Mouse (Mus musculus) spleen, postnatal 36 days (tissue): Measurements from ENCODE around the gene Magi1.

Experiments
- DNase-seq, 2 experiments: peaks; one replicate each; pipeline ENCODE4 v3.0.0; 2022; ENCODE audit warnings: low spot score in 2 of 2, mixed read lengths in 1 of 2

Gene Magi1

DNA sequence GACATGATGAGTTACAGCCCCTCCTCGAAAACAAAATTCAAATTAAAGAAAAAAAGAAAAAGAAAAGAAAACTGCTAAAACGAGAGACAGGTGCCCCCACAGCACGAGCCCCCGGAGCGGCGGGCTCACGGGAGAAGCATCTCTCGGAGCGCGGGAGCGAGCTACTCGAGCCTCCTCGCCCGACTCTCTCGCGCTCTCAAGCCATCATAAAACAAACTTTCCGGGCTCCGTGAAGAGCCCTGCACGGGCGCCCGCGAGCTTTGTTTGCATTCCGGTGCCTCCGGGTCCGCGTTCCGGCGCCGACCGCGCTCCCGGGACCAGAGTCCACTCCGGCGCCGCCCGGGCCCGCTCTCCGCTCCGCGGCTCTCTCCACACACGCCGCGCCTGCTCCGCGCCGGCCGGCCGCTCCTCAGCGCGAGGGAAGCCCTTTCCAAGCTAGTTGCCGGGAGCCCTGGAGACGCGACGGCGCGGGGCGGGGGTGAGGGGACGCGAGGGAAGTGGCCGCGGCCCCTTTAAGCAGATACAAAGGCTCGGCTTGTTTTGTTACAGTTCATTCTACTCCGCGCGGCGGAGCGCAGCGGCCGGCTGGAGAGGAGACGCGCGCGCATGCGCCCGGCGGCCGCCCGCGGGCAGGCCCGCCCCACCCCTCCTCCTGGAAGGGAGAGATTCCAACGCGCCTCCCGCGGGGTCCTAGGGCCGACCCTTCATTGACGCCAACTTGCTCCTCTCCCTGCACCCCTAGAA, at the start of gene Magi1:
Gene Magi1, minus strand, starts transcription at position 600 of the 744 bp plus-strand sequence.
- peak; percentile 57 to 63 for DNase-seq

DNA sequence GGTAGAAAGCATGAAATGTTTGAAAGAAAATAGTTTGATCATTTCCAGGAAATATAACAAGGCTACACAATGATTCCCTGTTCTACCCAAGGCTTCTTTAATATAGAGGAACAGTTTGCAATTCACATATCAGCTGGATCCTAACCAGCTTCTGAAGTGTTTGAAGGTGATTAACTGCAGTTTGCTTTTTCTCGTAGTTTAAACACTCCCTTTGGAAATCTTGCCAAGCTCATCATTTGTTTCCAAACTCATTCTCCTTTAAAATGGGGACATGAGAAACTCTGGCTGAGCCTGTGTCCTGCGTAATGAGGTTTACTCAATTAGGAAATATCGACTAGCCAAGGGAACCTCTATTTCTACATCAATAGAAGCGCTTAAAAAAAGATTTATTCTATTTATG, 43.4 kb upstream of the Magi1 start:
- no peak for DNase-seq

DNA sequence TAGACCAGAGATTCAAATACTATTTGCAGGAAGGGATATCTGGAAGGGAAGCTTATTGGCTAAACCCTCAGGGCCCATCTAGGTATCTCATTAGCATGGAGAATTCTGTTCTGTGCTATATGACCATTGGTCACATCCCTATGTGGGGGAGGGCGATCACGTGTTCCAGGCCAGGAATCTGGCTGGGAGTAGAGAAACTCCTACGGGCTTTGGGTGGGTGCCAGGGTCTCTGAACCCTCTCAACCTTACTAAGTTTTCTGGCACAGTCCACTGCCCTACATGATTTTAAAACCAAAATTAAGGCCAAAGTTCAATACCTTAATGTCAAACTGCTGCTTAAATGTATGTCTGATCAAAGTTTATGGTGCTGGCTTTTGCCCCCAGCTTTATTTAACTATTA, 33.2 kb upstream of the Magi1 start:
- no peak for DNase-seq

DNA sequence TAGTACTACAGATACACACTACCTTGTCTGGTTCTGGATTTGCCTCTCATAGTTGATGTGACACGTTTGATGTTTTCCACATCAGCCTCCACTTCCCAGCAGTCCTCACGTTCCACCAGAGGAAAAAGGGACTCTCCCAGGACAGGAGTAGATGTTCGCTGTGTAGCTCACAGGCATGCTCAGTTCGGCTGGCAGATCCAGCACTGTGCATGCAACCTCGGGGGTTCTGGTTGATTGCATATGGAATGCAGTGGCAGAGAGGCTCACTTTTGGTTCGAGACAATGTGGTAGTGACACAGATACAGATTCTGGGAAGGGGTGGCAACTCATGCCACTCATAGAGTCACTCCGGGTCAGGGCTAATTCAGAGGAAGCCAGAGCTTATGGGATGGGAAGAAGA, 28.6 kb upstream of the Magi1 start:
- DNase-seq = no peak

DNA sequence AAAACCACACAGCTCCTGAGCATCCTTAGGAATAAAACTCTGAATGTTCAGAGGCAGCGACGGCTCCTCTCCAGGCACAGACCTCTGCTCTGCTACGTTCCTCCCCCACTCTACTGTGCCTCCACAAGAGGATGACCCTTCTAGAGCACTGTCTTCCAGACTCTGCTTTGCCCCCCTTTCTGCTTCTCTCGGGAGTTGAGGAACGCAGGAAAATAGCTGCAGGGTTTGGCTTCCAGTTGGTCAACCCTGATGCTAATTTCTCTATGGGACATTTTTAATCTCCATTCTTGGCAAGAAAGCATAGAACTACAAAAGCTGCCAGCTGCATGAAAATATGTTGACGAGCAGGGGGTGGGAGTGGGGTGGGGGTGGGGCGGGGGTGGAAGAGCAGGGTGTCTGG, 24.8 kb upstream of the Magi1 start:
- no peak for DNase-seq

DNA sequence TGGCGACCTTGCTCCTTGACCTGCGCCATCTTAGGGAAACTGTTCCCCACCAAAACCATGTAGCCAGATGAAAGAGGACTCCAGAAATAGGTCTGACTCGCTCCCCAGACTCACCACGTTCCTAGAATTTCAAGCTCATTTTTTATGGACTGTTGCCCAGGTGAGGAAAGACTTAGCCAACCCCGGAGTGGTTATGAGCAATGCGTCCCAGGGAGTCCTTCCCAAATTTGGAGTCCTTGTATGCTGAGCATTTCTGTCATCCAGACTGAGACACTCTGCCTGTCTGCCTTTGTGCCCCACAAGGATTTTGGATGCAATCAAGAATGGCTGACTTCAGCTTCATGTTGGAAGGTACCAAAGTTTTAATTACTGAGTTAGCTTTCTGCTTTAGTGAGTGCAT, 19.8 kb upstream of the Magi1 start:
- DNase-seq = no peak

DNA sequence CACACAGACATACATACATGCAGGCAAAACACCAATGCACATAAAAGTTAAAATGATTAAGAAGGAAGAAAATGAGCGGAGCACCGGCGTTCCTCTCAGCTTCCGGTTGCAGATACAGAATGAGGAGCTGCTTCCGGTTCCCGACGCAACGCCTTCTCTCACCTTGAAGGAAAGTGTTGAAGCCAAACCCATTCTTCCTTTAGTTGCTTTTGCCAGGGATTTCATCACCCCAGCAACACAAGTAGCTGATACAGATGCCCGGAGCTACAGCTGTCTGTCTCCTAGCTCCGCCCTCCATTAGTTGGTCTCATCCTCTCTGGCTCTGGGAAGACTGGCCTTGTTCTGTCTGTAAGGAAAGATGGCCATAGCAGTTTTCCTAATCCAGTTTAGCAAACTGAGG, 18.1 kb upstream of the Magi1 start:
- DNase-seq = no peak

DNA sequence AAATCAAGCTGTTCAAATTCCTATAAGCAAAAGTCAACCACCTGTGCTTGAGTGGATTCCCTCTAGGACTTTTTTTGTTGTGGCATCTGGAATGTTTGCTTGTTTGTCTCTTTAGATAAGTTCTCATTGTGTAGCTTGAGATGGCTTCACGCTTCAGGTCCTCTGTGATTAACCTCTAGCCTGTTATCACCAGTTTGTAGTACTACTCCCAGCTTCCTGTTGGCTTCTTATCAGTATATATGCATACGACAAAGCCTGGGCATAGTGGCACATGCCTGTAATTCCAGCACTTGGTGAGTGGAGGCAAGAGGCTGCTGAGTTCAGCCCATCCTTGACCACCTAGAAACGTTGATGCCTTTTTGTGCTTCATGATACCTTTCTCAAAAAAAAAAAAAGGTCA, 16.8 kb upstream of the Magi1 start:
- DNase-seq = no peak

DNA sequence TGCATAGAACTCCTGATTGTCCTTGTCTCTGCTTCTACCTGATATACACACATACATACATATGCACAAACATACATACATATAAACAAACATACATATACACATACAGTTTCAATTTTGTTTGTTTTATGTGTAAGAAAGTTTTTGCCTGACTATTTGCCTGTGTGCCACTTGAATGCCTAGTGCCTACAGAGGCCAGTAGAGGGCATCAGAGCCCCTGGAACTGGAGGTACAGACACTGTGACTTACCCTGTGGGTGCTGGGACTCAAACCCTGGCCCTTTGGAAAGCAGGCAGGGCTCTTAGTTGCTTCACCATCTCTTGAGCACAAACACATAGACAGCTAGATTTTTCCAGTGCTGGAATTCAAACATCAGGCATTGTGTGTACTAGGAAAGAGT, 3.7 kb upstream of the Magi1 start:
- no peak for DNase-seq

DNA sequence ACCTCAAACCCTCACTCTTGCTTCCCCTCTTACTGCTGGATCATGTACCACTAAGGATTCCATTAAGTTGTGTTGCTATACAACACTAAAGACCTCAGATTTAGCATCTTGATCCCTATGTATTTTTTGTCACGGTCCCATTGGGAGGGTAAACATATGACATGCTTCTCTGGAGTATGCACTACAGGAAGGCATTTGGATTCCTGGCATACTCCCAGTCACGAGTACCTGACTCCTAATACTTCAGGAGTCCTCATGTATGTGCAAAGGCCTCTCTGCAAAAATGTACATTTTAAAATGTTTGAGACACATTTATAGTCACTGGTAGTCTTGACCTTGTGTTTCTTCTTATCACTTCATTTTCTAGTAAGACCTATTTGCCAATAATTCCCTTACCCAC, 2.8 kb upstream of the Magi1 start:
- no peak for DNase-seq

DNA sequence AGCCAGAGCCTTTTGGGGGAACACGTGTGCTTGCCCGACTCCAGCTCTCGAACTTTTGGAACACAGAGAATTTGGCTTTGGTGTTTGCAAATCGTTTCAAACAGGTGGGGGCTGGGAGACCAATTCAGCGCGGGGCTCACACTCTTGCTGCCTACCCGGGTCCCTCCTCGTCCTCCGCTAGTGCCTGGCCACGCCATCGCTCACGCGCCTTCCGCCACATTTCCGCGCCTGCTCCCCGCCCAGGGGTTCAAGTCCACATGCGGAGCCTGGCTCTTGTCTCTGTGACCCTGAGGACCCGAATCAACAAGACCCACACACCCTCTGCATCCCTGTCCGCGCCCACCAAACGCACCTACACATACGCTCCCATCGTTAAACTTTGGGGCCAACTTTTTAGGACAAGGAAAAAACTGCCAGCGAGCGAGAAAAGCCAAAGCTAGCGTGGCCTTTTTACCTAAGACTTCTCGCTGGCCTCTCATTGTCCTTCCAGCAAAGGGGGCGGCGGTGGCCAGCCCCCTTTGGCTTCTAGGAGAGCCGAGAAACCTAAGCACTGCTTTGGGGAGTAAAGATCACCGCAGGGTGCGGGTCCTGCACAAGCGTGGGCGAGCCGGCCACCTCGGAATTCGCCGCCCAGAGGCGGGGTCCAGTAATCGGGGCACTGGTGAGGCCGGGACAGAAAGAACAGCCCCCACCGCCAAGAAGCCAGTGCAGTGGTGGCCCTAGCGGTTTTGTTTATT, 540 bp upstream of the Magi1 start:
- DNase-seq = no peak

DNA sequence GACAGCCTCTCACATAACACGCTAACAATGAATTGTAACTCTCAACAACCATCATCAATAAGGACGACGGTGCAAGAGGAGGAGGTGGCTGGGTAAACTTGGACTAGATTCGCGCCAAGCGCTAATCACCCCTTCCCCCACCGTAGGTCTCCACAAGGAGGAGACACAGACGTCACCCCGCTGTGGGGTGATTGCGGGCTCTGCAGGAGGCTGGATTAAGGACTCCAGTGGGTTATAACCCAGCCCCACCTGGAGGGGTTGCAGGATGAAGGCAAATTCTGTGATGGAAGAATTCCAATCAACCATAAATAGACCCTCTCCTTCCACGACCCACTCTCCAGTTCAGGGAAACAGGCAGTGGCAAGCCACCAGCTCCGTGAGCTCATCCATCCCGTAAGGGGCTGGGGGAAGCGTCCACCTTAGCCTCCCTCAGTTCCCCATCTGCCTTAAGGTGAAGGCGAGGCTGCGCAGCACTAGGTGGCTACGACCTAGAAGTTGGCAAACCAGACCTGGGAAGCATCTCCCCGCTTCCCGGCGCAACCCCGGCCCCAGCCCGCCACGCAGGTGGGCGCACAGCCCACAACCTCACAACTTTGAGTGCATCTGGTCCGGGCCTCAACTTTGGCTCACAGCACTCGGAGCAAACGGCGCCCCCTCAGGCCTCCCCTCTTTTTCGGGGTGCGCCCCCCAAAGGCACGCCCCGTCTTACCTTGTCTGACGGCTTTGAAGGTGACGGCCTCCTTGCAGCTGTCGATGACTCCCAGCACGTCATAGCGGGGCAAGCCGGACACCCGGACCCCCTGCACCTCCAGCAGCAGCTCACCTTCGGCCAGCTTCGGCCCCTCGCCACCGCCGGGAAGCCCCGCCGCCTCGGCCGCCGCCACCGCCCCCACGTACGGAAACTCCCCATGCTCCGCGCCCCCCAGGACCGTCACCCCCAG, 1.1 kb downstream of the Magi1 start:
- no peak for DNase-seq

DNA sequence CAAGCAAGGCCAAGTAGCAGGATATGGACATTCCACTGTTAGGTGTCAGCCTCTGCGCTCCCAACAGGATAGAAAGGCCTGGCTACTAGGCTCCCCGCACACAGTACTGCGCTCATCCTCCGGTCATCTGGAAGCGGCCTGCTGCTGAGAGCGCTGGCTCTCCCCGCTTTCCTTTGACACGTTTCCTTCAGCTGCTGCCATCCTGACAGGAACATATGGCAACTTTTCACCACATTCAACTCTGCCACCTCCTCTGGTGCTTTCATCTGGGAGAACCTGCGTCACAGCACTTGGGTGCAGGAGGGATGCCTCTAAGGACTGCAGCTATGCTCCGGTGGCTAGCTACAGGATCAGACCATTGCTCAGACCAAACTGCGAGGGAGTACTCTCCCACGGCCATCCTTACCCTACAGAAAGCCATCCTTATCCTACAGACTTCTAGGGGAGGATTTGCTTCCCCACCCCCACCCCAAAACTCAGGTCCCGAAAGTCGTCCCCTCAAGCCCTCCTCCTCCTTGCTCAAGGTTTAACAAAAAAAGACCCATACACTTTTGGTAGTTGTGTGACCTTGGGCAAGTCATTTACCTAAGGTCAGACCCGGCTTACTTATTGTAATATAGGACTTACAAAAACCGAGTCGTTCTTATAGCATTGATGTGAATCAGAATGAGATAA, 2.0 kb downstream of the Magi1 start:
- no peak for DNase-seq

DNA sequence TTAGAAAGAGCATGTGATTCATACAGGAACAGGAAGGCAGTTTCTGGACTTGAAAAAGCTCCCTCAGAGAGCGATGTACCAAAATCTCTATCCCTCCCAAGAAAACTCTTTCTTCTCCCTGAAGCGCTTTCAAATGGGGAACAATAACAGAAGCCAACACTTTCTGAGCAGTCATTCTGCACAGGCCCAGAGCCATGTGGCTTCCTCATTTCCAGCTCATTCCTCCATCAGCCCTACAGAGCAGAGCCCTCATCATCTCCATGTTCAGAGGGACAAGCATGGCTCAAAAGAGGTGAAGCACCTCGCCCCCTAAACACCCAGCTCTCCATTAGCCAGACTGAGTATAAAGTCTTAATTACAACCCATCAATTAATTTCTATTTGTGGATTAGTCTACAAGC, 9.8 kb downstream of the Magi1 start:
- no peak for DNase-seq

DNA sequence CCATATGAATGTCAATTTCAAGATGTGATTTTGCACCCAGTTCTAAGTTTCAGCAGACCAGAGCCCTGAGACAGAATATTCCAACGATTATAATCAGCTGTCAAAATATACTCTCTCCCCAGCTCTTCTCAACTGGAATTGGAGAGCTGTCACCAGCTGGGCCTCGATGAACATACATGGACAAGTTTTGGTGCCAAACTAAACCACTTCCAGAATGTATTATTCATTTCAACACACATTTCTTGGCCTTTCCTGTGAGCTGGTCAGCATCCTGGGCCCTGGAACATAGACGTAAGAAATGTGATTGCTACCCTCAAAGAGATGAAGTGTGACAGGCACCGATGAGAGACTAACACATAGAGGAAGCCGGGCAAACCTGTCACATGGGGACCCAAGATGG, 13.7 kb downstream of the Magi1 start:
- no peak for DNase-seq

DNA sequence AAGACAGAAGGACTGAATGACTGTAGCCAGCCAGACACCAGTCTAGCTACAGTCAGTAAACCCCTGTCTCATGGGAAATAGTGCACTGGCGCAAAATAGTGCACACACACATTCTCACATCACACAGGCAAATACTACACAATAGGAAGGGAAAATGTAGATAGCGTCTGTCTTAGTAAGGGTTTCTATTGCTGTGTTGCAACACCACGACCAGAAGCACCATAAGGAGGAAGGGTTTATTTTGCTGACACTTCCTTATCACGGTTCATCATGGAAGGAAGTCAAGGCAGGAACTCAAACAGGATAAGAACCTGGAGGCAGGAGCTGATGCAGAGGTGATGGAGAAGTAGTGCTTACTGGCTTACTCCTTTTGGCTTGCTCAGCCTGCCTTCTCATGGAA, 14.5 kb downstream of the Magi1 start:
- DNase-seq = no peak

DNA sequence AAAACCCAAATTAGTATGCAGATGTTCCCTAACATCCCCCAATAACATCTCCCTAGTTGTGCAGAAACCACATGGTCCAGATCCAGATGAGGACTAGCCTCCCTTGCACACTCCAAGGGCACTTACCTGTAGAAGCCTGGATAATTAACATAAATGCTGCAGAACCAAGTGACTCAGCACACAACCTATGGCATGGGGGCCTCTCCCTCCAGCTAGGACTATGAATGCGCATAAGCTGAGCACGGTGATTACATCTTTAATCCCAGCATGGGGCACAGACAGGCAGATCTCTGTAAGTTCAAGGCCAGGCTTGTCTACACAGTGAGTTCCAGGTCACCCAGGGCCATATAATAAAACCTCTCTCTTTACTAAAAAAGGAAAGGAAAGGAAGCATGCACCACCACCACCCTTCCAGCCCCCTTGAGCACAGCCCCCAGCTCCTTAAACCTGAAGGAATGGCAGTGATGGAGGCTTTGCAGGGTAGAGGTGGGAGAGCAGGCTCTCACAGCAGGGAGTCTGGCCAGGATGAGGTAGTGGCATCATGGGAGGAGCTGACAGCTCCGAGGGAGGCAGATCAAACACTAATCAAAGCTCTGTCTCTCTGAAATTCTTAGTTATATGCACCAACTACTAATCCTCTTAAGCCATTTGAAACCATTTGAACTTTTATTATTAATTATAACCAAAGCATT, 18.3 kb downstream of the Magi1 start:
- no peak for DNase-seq

DNA sequence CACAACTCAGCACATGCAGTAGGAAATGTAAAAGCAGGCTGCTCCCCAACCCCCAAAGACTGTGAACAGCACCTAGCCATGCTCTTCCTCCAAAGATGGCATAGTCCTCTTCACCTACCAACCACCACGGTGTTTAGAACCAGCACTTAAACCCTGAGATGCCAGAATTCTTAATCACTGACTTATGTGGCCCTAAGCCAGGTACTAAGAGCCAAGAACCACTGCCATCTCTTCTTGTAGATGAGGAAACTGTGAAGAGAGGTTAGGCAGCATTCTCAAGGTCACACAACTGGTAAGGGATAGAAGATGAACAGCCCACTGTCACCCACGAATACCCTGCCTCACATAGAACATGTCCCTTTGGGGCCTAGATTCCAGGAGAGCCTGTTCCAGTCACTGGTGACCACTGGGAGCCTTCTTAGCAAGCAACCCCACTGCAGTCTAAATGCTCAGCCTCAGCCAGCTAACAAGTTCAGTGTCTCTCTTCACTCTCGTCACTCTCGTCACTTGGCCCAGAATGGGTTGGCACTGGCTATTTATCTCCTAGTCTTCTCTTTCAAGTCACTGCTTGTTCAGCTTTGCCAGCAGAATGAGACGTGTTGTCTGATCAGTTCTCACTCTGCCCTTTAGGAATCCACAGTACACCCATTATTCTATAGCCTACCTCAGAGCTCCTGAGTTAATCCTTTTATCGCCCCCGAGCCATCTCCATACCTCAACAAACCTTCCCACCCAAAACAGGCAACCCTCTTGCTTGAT, 19.4 kb downstream of the Magi1 start:
- no peak for DNase-seq

DNA sequence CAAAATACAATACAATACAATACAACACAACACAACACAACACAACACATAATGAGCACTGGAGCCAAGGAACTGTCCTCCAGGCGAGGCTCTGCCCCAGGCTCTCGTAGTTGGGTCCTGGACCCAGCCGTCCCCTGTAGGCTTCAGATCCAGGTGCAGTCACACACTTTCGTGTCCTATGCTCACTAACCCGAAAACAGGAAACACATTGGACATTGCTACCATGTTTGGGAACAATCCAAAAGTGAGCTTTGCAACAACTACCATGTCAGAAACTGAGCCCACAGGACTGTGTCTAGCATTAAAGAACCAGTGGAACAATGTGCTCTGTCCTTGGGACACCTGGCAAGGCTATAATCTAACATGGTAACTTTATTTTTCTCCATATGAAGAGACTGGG, 22.9 kb downstream of the Magi1 start:
- DNase-seq = no peak

DNA sequence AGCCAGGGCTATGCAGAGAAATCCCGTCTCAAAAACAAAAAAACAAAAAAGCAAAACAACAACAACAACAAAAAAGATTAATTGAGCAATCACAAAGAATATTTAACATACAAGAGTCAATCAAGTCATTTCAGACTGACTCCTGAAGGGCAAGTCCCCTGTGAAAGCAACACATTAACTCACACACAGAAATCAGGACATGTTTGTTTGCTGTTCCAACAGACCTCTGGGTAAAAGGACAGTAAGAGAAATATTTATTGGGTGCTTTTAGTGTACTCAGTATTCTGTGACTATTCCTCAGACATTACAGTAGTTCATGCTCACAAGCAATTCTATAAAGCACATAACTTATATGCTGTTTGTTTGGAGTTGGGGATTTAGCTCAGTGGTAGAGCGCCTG, 23.7 kb downstream of the Magi1 start:
- DNase-seq = no peak

DNA sequence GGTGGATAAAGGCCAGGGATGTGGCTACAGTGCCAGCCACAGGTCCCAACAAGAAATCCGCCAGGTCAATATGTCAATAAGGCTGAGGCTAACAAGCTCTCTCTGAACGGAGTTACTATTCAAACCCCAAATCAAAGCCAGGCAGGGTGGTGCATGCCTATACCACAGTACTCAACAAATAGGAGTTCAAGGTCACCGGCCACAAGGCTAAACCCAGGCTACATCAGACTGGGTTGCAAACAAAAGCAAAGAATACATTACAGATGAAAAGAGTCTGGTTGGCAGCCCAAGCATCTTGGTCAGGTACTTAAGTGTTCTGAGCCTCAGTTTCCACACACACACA, 25.9 kb downstream of the Magi1 start:
- DNase-seq = no peak
